Mouse (Mus musculus): Measurements from ENCODE around the gene Rhbdf2. TPM values are rescaled to one million over a fixed set of nuclear protein-coding genes. Genes with fewer than 3 reads are reported as not detected.
A peak's percentile ranks its signal among the peaks of the same experiment; 100 is the strongest.

Rhbdf2 gene
- polyA plus RNA-seq, 1 experiment from 2014 or later = 1.2 TPM

DNA sequence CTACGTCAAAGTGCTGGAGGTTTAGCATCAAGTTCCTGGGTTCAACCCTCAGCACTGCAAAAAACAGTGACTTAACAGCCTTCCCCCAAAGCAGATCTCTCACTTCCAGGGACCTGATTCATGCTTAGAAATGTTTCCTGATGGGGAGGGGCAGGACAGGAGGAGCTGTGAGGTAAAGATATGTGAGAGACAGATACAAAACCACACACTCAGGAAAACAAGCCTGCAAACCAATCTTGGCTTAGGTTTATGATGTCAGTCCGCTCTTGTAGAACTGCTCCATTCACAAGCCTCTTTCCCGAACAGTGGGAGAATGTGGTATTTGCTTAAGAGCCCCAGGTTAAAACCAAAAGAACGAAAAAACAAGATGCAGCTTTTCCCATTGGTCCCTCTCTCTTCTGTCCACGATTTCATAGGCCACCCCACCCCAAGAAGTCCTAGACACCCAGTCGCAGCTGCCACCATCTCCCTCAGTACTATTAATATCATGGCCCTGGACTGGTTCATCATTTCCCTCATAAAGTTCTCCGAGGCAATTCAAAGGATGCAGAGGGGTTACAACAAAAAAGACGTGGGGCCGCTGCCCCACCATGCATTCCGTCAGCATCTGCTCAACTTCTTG is 46.7 kb downstream of the Rhbdf2 start:
- H3K4me1 ChIP-seq (ENCODE audit: control insufficient read depth, insufficient read depth, low read length) = peaks cover 31% of the 10 kb centered on the region
- 16% methylated on average over 10 of the region's 10 CpGs for WGBS
- H3K27ac ChIP-seq (ENCODE audit: low read length) = peak overlapping the region; percentile 95
- H3K4me2 ChIP-seq (ENCODE audit: low read length) = peak overlapping the region; percentile 62
- peak overlapping the region; percentile 89 for H3K4me3 ChIP-seq (ENCODE audit: low read depth, low read length)
- no peaks in the 10 kb centered on the region for H3K36me3 ChIP-seq (ENCODE audit: control insufficient read depth, insufficient read depth, low read length)
- peak overlapping the region; percentile 98 for H3K9ac ChIP-seq (ENCODE audit: low read depth, low read length)
- no peaks in the 10 kb centered on the region for H3K27me3 ChIP-seq (ENCODE audit: control insufficient read depth, insufficient read depth, low read depth, low read length)
- no peaks in the 10 kb centered on the region for H3K9me3 ChIP-seq (replicated peaks; ENCODE audit: control insufficient read depth, low read length, poor library complexity, severe bottlenecking)
- peak; percentile 1; the same call in 1 of the 2 replicates for ATAC-seq

DNA sequence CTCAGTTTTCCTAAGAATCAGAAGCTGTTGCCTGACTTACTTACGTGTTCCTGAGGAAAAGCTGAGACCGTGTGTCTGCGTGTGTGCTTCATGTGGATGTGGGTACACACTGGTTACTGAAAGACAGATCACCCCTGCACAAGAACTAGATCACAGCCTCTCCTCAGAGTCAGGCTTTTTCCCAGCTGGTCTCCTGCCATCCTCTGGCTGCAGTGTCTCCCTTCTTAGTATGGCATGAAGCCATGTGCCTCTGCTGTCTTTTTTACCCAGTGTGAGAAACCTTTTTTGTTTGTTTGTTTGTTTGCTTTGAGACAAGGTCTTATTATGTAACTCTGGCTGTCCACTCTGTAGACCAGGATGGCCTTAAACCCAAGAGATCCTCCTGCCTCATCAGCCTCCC is 47.5 kb downstream of the Rhbdf2 start:
- Histone ChIP-seq H3K9ac (ENCODE audit: low read depth, low read length) (no peak overlapping the region), H3K9me3 (replicated peaks; ENCODE audit: control insufficient read depth, low read length, poor library complexity, severe bottlenecking) (no peaks in the 10 kb centered on the region), H3K4me1 (ENCODE audit: control insufficient read depth, insufficient read depth, low read length) (peaks cover 38% of the 10 kb centered on the region), H3K36me3 (ENCODE audit: control insufficient read depth, insufficient read depth, low read length) (no peaks in the 10 kb centered on the region), H3K27ac (ENCODE audit: low read length) (no peak overlapping the region), H3K4me2 (ENCODE audit: low read length) (peak overlapping the region; percentile 62; the same call in 1 of the 2 replicates), H3K4me3 (ENCODE audit: low read depth, low read length) (no peak overlapping the region), H3K27me3 (ENCODE audit: control insufficient read depth, insufficient read depth, low read depth, low read length) (no peaks in the 10 kb centered on the region)
- ATAC-seq = no peak
- 100% methylated on average over 3 of the region's 3 CpGs for WGBS

DNA sequence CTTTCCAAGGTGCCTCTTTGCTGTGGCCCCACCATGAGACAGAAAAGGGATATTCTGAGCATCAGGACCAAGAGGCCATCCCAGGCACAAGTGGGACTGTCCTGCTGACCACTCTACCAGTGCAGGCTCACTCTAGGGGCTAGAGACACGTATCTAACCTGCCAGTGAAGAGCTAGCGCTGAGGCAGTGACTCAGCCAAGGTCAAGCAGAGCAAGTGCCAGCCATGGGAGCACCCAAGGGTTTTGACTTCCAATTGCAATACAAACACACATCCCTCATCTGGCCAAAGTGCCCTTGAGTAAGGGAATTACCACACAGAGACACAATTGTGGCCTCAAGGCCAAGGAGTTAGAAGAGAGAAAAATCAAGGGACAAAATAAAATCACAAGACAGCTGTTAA is 51.4 kb downstream of the Rhbdf2 start:
- Histone ChIP-seq H3K9me3 (replicated peaks; ENCODE audit: control insufficient read depth, low read length, poor library complexity, severe bottlenecking) (no peaks in the 10 kb centered on the region), H3K27me3 (ENCODE audit: control insufficient read depth, insufficient read depth, low read depth, low read length) (no peaks in the 10 kb centered on the region), H3K36me3 (ENCODE audit: control insufficient read depth, insufficient read depth, low read length) (no peaks in the 10 kb centered on the region), H3K4me1 (ENCODE audit: control insufficient read depth, insufficient read depth, low read length) (peaks cover 48% of the 10 kb centered on the region), H3K9ac (ENCODE audit: low read depth, low read length) (no peak overlapping the region), H3K27ac (ENCODE audit: low read length) (no peak overlapping the region), H3K4me3 (ENCODE audit: low read depth, low read length) (no peak overlapping the region), H3K4me2 (ENCODE audit: low read length) (no peak overlapping the region)
- ATAC-seq = no peak
- WGBS = 82% methylated on average over 2 of the region's 2 CpGs

DNA sequence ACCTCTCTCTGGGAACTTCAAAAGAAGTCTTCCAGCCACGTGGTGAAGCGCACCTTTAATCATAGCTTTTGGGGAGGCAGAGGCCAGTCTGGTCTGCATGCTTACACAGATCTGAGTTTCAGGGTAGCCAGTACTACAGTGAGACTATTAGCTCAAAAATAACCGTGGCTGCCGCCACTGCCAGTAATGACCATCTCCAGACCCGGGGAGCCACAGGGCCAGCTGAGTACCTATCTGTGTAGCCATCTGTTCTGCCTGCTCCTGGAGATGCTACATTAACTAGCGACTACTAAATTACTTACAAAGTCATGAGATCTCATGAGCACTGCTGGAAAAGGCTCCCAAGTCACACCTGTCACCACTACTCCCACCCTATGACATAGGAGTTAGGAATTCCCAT is 51.8 kb downstream of the Rhbdf2 start:
- no peak overlapping the region for H3K4me2 ChIP-seq (ENCODE audit: low read length)
- no peaks in the 10 kb centered on the region for H3K27me3 ChIP-seq (ENCODE audit: control insufficient read depth, insufficient read depth, low read depth, low read length)
- no peak for ATAC-seq
- H3K4me3 ChIP-seq (ENCODE audit: low read depth, low read length) = no peak overlapping the region
- H3K9me3 ChIP-seq (replicated peaks; ENCODE audit: control insufficient read depth, low read length, poor library complexity, severe bottlenecking) = no peaks in the 10 kb centered on the region
- H3K36me3 ChIP-seq (ENCODE audit: control insufficient read depth, insufficient read depth, low read length) = no peaks in the 10 kb centered on the region
- no peak overlapping the region for H3K9ac ChIP-seq (ENCODE audit: low read depth, low read length)
- WGBS = 58% methylated on average over 6 of the region's 6 CpGs
- H3K4me1 ChIP-seq (ENCODE audit: control insufficient read depth, insufficient read depth, low read length) = peaks cover 45% of the 10 kb centered on the region
- no peak overlapping the region for H3K27ac ChIP-seq (ENCODE audit: low read length)

DNA sequence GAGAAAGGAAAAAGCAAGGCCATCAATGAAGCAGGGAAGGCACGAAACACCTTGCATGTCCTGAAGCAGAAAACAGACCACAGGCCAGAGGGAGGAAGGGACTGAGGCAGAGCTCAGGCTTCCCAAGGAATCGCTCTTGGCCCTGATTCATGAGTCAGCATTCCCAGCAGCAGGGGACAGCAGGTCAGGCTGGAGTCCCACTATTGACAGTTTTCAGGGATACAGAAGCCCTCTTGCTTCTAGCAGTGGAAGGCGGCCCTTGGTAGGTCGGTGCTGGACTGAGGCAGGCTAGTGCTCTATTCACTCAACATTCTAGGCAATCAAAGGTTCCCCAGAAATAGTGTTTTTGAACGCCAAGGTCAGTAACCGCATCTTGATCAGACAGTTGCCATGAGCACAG is 52.3 kb downstream of the Rhbdf2 start:
- H3K9me3 ChIP-seq (replicated peaks; ENCODE audit: control insufficient read depth, low read length, poor library complexity, severe bottlenecking) = no peaks in the 10 kb centered on the region
- H3K27ac ChIP-seq (ENCODE audit: low read length) = no peak overlapping the region
- peaks cover 40% of the 10 kb centered on the region for H3K4me1 ChIP-seq (ENCODE audit: control insufficient read depth, insufficient read depth, low read length)
- H3K27me3 ChIP-seq (ENCODE audit: control insufficient read depth, insufficient read depth, low read depth, low read length) = no peaks in the 10 kb centered on the region
- no peak for ATAC-seq
- H3K36me3 ChIP-seq (ENCODE audit: control insufficient read depth, insufficient read depth, low read length) = no peaks in the 10 kb centered on the region
- H3K9ac ChIP-seq (ENCODE audit: low read depth, low read length) = no peak overlapping the region
- H3K4me3 ChIP-seq (ENCODE audit: low read depth, low read length) = no peak overlapping the region
- H3K4me2 ChIP-seq (ENCODE audit: low read length) = no peak overlapping the region
- 55% methylated on average over 6 of the region's 6 CpGs for WGBS

DNA sequence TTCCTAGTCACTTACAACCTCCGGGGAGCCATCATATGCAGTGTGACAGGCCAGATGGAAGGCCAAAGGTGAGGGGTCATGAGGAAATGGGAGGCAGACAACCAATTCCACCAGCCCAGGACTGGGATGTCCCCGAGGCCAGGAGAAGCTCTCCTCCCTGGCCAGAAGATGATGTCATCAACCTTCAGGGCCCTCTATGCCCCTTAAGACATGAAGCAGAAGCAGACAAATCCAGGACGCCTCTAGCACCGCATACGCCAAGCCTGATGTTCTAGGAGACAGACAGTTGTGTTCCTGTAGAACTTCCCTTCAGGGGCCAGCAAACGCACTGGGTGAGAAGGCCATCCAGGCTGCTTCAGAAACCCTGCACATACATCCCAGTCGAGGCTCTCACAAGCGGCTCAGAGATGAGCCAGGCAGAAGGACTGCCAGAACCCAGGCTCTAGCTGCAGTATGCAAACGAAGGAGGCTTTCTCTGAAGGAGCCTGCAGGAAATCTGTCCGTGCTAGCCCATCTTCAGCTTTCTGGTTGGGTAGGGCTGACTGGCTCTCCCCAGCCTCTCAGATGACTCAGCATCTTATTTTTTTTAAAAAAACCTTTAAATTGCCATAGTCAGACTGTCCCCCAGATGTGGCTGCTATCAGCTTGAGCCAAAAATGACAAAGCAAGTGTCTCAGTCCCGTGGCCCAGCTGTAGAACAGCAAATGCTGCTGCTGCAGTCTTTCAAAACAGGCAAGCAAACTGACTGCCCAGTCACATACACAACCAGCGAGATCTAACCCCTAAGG is 53.9 kb downstream of the Rhbdf2 start:
- Histone ChIP-seq H3K4me1 (ENCODE audit: control insufficient read depth, insufficient read depth, low read length) (peaks cover 29% of the 10 kb centered on the region), H3K36me3 (ENCODE audit: control insufficient read depth, insufficient read depth, low read length) (no peaks in the 10 kb centered on the region), H3K9ac (ENCODE audit: low read depth, low read length) (no peak overlapping the region), H3K4me2 (ENCODE audit: low read length) (no peak overlapping the region), H3K4me3 (ENCODE audit: low read depth, low read length) (no peak overlapping the region), H3K9me3 (replicated peaks; ENCODE audit: control insufficient read depth, low read length, poor library complexity, severe bottlenecking) (no peaks in the 10 kb centered on the region), H3K27ac (ENCODE audit: low read length) (no peak overlapping the region), H3K27me3 (ENCODE audit: control insufficient read depth, insufficient read depth, low read depth, low read length) (no peaks in the 10 kb centered on the region)
- ATAC-seq = no peak
- 56% methylated on average over 12 of the region's 12 CpGs for WGBS

DNA sequence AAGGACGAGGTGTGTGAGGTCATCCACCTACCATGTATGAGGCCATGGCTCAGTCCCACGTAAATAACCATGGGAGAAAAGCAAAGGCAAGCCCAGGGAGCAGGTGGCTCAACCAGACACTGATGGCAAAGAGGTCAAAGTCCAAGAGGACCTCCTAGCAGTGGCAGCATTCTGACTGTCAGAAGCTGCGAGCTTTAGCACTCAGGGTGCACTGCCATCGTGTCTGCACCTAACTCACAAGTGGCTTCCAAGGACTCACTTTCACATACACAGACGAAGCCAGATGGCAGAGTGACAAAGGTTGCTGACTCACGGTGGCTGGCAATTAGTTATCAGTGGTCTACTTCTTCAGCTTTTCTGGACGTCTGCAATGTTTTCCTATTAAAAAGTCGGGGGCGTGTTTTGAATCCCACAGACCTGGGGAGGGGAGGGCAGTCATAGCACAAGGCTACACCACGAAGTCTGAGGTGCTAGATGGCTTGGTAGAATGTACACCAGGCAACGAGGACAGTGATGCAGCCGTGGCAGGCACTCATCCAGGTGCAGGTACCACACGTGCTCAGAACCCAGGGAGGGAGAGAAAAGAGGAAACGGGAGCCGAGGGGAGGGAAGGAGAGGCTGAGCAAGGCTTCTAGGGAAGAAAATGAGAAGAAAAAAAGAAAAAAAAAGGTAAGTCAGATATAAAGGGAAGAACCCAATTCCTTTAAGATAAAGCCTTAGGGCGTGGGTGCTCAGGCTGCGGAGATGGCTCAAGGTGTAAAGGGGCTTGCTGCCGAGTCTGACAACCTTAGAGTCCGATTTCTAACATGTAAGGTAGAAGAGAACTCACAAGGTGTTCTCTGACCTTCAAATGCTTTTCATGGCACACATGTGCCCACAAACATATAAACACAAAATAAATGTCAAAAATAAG is 54.8 kb downstream of the Rhbdf2 start:
- no peak for ATAC-seq

DNA sequence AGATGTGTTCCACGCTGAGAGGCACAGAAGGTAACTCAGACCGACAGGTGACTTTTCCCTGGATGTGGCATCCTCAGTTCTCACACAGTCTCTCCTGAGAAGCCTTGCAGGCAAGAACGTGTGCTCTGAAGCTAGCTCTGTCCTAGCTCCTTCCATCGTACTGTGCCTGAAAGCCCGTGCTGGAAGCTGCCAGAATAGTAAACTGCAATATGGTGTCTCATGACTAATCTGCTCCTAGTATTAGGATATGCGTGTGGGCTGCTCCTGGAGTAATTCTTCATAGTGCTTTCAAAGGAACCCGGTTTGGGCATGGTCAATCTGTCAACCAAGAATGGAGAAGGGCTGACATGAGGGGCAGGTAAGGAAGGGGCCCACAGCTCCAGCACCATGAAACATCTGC is 56.0 kb downstream of the Rhbdf2 start:
- Histone ChIP-seq H3K4me1 (ENCODE audit: control insufficient read depth, insufficient read depth, low read length) (peaks cover 24% of the 10 kb centered on the region), H3K4me3 (ENCODE audit: low read depth, low read length) (no peak overlapping the region), H3K9ac (ENCODE audit: low read depth, low read length) (no peak overlapping the region), H3K27me3 (ENCODE audit: control insufficient read depth, insufficient read depth, low read depth, low read length) (no peaks in the 10 kb centered on the region), H3K9me3 (replicated peaks; ENCODE audit: control insufficient read depth, low read length, poor library complexity, severe bottlenecking) (no peaks in the 10 kb centered on the region), H3K36me3 (ENCODE audit: control insufficient read depth, insufficient read depth, low read length) (no peaks in the 10 kb centered on the region), H3K4me2 (ENCODE audit: low read length) (no peak overlapping the region), H3K27ac (ENCODE audit: low read length) (no peak overlapping the region)
- WGBS = 90% methylated on average over 7 of the region's 7 CpGs
- ATAC-seq = no peak

More for the DNA sequence above, 54.8 kb downstream of the Rhbdf2 start:
- no peak overlapping the region for H3K4me3 ChIP-seq (ENCODE audit: low read depth, low read length)
- H3K36me3 ChIP-seq (ENCODE audit: control insufficient read depth, insufficient read depth, low read length) = no peaks in the 10 kb centered on the region
- H3K4me1 ChIP-seq (ENCODE audit: control insufficient read depth, insufficient read depth, low read length) = peaks cover 29% of the 10 kb centered on the region
- H3K9ac ChIP-seq (ENCODE audit: low read depth, low read length) = no peak overlapping the region
- no peak overlapping the region for H3K27ac ChIP-seq (ENCODE audit: low read length)
- 86% methylated on average over 19 of the region's 19 CpGs for WGBS
- no peaks in the 10 kb centered on the region for H3K9me3 ChIP-seq (replicated peaks; ENCODE audit: control insufficient read depth, low read length, poor library complexity, severe bottlenecking)
- no peaks in the 10 kb centered on the region for H3K27me3 ChIP-seq (ENCODE audit: control insufficient read depth, insufficient read depth, low read depth, low read length)
- no peak overlapping the region for H3K4me2 ChIP-seq (ENCODE audit: low read length)
